Mouse (Mus musculus): ENCODE data around the gene Uba1y. TPM values are rescaled to one million over a fixed set of nuclear protein-coding genes. Genes with fewer than 3 reads are reported as not detected.
"Not testable (repeated sequence)": the region's sequence is repeated elsewhere in the genome, so short reads cannot be mapped to it uniquely, and the experiment has no call there.

The Uba1y gene
- total RNA-seq (2014; rRNA removed): not detected in 2 replicates
- not detected in 2 replicates for polyA plus RNA-seq (2012; rRNA removed)

- whole genome bisulfite sequencing: 95% methylated on average over 15 of the region's 15 CpGs
- Histone ChIP-seq H3K4me3 (ENCODE audit: insufficient read depth, low read depth, low read length) (no peak within 1 kb of the TSS), H3K9ac (ENCODE audit: low read depth, low read length) (no peak within 1 kb of the TSS), H3K27ac (replicated peaks; ENCODE audit: insufficient read depth, low read depth, low read length) (no peak within 1 kb of the TSS), H3K79me2 (ENCODE audit: control insufficient read depth, insufficient read depth, low read length) (no peaks in the 10 kb centered on the region), H3K27me3 (ENCODE audit: control insufficient read depth, insufficient read depth, low read length) (no peaks in the 10 kb centered on the region), H3K36me3 (ENCODE audit: control insufficient read depth, insufficient read depth, low read length) (no peaks in the 10 kb centered on the region), H3K4me1 (ENCODE audit: control insufficient read depth, insufficient read depth, low read length) (no peaks in the 10 kb centered on the region; the same call in 1 of the 2 replicates)
- no peak for DNase-seq (ENCODE audit: extremely low read depth, low read depth, low spot score)
- TF ChIP-seq CTCF (IDR thresholded peaks at IDR 0.05; ENCODE audit: low read depth, low read length) (no peak), POLR2A (IDR thresholded peaks at IDR 0.05; ENCODE audit: extremely low read depth, insufficient read depth, low read length) (no peak)
Observed at GRCm38 (mm10) chrY:818396-818795, at the start of gene Uba1y. Gene Uba1y (plus strand): TSS chrY:818649.

- H3K27me3 ChIP-seq (ENCODE audit: control insufficient read depth, insufficient read depth, low read length); H3K36me3 ChIP-seq (ENCODE audit: control insufficient read depth, insufficient read depth, low read length); H3K9ac ChIP-seq (ENCODE audit: low read depth, low read length); H3K4me1 ChIP-seq (ENCODE audit: control insufficient read depth, insufficient read depth, low read length); DNase-seq (ENCODE audit: extremely low read depth, low read depth, low spot score); H3K4me3 ChIP-seq (ENCODE audit: insufficient read depth, low read depth, low read length); H3K27ac ChIP-seq (replicated peaks; ENCODE audit: insufficient read depth, low read depth, low read length); H3K79me2 ChIP-seq (ENCODE audit: control insufficient read depth, insufficient read depth, low read length): not testable (repeated sequence)
- WGBS: 87% methylated on average over 5 of the region's 11 CpGs
Observed at GRCm38 (mm10) chrY:797309-797708, 21.1 kb upstream of the Uba1y start, which contains the start of gene Zfy1. Gene Zfy1 (minus strand): TSS chrY:797409.

- peak overlapping the region; percentile 57 for H3K4me3 ChIP-seq (ENCODE audit: insufficient read depth, low read depth, low read length)
- DNase-seq (ENCODE audit: extremely low read depth, low read depth, low spot score): peak; percentile 75
- no peaks in the 10 kb centered on the region for H3K4me1 ChIP-seq (ENCODE audit: control insufficient read depth, insufficient read depth, low read length)
- no peaks in the 10 kb centered on the region for H3K36me3 ChIP-seq (ENCODE audit: control insufficient read depth, insufficient read depth, low read length)
- H3K9ac ChIP-seq (ENCODE audit: low read depth, low read length): peak overlapping the region; percentile 76
- H3K27ac ChIP-seq (replicated peaks; ENCODE audit: insufficient read depth, low read depth, low read length): peak overlapping the region; percentile 93
- H3K27me3 ChIP-seq (ENCODE audit: control insufficient read depth, insufficient read depth, low read length): no peaks in the 10 kb centered on the region
- WGBS: 2% methylated on average over 15 of the region's 15 CpGs
- TF ChIP-seq CTCF (IDR thresholded peaks at IDR 0.05; ENCODE audit: low read depth, low read length): no peak
- no peak for TF ChIP-seq POLR2A (IDR thresholded peaks at IDR 0.05; ENCODE audit: extremely low read depth, insufficient read depth, low read length)
- no peaks in the 10 kb centered on the region for H3K79me2 ChIP-seq (ENCODE audit: control insufficient read depth, insufficient read depth, low read length)
Observed at GRCm38 (mm10) chrY:808991-809661, 9.3 kb upstream of the Uba1y start.

GRCm38 (mm10) chrY:872404-872803 is 54.0 kb downstream of the Uba1y start:
- DNase-seq (ENCODE audit: extremely low read depth, low read depth, low spot score): no peak
- no peak overlapping the region for H3K4me3 ChIP-seq (ENCODE audit: insufficient read depth, low read depth, low read length)
- TF ChIP-seq CTCF (IDR thresholded peaks at IDR 0.05; ENCODE audit: low read depth, low read length) (no peak), POLR2A (IDR thresholded peaks at IDR 0.05; ENCODE audit: extremely low read depth, insufficient read depth, low read length) (no peak)

DNA sequence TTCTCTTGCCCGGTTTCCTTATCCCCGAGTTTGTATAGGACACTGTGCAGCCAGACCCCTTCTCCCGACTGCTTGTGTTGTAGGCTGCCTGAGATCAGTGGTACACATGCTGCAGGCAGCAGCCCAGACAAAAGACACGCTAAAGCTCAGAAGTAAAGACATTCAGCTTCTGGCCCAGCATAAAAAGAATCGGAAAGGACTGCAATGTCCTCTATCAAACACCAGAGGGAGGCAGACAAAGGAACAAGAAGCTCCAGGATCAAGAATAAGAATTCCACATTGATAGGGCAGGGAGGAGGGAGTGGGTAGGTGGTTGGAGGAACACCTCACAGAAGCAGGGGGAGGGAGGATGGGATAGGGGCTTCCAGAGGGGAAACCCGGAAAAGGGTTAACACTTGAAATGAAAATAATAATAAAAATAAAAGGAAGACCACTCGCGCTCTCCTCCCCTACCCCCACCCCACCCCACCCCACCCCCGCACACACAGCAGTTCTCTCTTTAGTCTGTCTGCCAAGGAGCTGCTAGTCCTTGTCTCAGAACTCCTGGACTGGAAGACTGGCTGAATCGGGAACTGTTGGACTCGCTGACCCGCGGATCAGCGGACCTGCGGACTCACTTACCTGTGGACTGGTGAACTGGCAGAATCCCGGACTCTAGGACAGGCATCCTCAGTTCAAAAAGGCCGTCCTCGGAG is 54.6 kb downstream of the Uba1y start:
- DNase-seq (ENCODE audit: extremely low read depth, low read depth, low spot score): peak; percentile 41
- no peaks in the 10 kb centered on the region for H3K4me1 ChIP-seq (ENCODE audit: control insufficient read depth, insufficient read depth, low read length)

More at GRCm38 (mm10) chrY:872404-872803, 54.0 kb downstream of the Uba1y start:
- no peaks in the 10 kb centered on the region for H3K36me3 ChIP-seq (ENCODE audit: control insufficient read depth, insufficient read depth, low read length)
- H3K27ac ChIP-seq (replicated peaks; ENCODE audit: insufficient read depth, low read depth, low read length): no peak overlapping the region
- no peaks in the 10 kb centered on the region for H3K4me1 ChIP-seq (ENCODE audit: control insufficient read depth, insufficient read depth, low read length)
- no peak overlapping the region for H3K9ac ChIP-seq (ENCODE audit: low read depth, low read length)
- H3K27me3 ChIP-seq (ENCODE audit: control insufficient read depth, insufficient read depth, low read length): no peaks in the 10 kb centered on the region
- H3K79me2 ChIP-seq (ENCODE audit: control insufficient read depth, insufficient read depth, low read length): no peaks in the 10 kb centered on the region

More for the DNA sequence above, 54.6 kb downstream of the Uba1y start:
- no peak for TF ChIP-seq CTCF (IDR thresholded peaks at IDR 0.05; ENCODE audit: low read depth, low read length)
- no peak for TF ChIP-seq POLR2A (IDR thresholded peaks at IDR 0.05; ENCODE audit: extremely low read depth, insufficient read depth, low read length)
- no peaks in the 10 kb centered on the region for H3K36me3 ChIP-seq (ENCODE audit: control insufficient read depth, insufficient read depth, low read length)
- H3K9ac ChIP-seq (ENCODE audit: low read depth, low read length): no peak overlapping the region
- no peaks in the 10 kb centered on the region for H3K79me2 ChIP-seq (ENCODE audit: control insufficient read depth, insufficient read depth, low read length)
- H3K27ac ChIP-seq (replicated peaks; ENCODE audit: insufficient read depth, low read depth, low read length): no peak overlapping the region
- 33% methylated on average over 14 of the region's 18 CpGs for WGBS
- no peaks in the 10 kb centered on the region for H3K27me3 ChIP-seq (ENCODE audit: control insufficient read depth, insufficient read depth, low read length)
- no peak overlapping the region for H3K4me3 ChIP-seq (ENCODE audit: insufficient read depth, low read depth, low read length)

Other genes with a start within 250 kb of the Uba1y start
- gene Zfy1, start 21.2 kb upstream of the Uba1y start, total RNA-seq (2014; rRNA removed): not detected in 2 replicates
- gene Zfy1, start 21.2 kb upstream of the Uba1y start, polyA plus RNA-seq (2012; rRNA removed): not detected in 2 replicates
- 0.07 TPM in 1 of 2 replicates, not detected in the other for gene Kdm5d, start 79.1 kb downstream of the Uba1y start, total RNA-seq (2014; rRNA removed)
- gene Kdm5d, start 79.1 kb downstream of the Uba1y start, polyA plus RNA-seq (2012; rRNA removed): not detected in 2 replicates
- 0.47 TPM in 1 of 2 replicates, not detected in the other for gene Eif2s3y, start 191.9 kb downstream of the Uba1y start, total RNA-seq (2014; rRNA removed)
- not detected in 2 replicates for gene Eif2s3y, start 191.9 kb downstream of the Uba1y start, polyA plus RNA-seq (2012; rRNA removed)